Comparison of ENCODE assay signal across 29 mouse cellular contexts in the genomic region with DNA sequence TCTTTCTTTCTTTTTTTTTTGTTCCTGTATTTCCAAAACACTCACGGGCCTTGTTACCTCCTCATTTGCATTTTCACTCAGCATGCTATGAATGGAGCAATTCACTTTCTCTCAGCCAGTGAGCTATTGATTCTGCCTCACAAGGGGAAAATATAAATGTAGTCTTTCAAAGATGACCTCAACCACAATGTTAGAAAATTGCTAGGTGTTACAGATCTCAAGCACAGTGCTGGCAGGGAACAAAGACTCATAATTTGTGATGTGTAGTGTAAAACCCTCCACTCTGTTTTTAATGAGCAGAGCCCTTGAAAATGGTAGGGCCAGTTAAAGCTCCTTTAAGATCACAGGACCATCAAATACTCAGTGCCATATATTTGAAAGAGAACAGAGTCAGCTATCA.
DNase-seq lines count a peak whose midpoint lies in the region; ATAC-seq and TF ChIP-seq lines count a peak whose summit lies in the region.
"Had no signal": no experiment of that assay in that cellular context is flagged by ENCODE, and none has a peak within 500 bp of the region (broad histone marks: within the 10 kb centered on the region; RNA-seq: fewer than 3 reads in every experiment).

No protein-coding gene starts in this region.

- no peak overlapping the region for H3K4me3 ChIP-seq in layer of hippocampus, adult 2 months
- H3K4me3 ChIP-seq in neural tube, embryonic 11.5 days (ENCODE audit: low read depth, low read length) = no peak overlapping the region
- no peak overlapping the region for H3K4me3 ChIP-seq in neural tube, embryonic 15.5 days (replicated peaks)
- H3K4me3 ChIP-seq in forebrain, embryonic 11.5 days (ENCODE audit: low read depth, low read length) = no peak overlapping the region
- H3K4me3 ChIP-seq in forebrain, postnatal 0 days (ENCODE audit: low read depth, low read length) = no peak overlapping the region
- H3K4me3 ChIP-seq: embryonic facial prominence, embryonic 15.5 days; heart, embryonic 12.5 days; hindbrain, embryonic 12.5 days; left cerebral cortex, adult 2 months had no signal

- peak overlapping the region; percentile 24; the same call in 1 of the 2 replicates for H3K27ac ChIP-seq in layer of hippocampus, adult 2 months
- no peak overlapping the region for H3K27ac ChIP-seq in neural tube, embryonic 11.5 days (ENCODE audit: low read depth, low read length)
- no peak overlapping the region; the same call in 1 of the 2 replicates for H3K27ac ChIP-seq in neural tube, embryonic 15.5 days (replicated peaks)
- H3K27ac ChIP-seq in forebrain, embryonic 11.5 days (ENCODE audit: low read depth, low read length) = peak overlapping the region; percentile 77
- H3K27ac ChIP-seq in forebrain, postnatal 0 days (ENCODE audit: low read depth, low read length) = no peak overlapping the region
- H3K27ac ChIP-seq: embryonic facial prominence, embryonic 15.5 days; left cerebral cortex, adult 2 months; macrophage had no signal

- H3K4me1 ChIP-seq in neural tube, embryonic 11.5 days (ENCODE audit: control insufficient read depth, insufficient read depth, low read length) = no peaks in the 10 kb centered on the region
- H3K4me1 ChIP-seq in neural tube, embryonic 15.5 days = peaks cover 3% of the 10 kb centered on the region; the same call in 1 of the 2 replicates
- no peaks in the 10 kb centered on the region for H3K4me1 ChIP-seq in forebrain, embryonic 11.5 days (replicated peaks; ENCODE audit: control insufficient read depth, insufficient read depth, low read length)
- no peaks in the 10 kb centered on the region; the same call in 1 of the 2 replicates for H3K4me1 ChIP-seq in forebrain, postnatal 0 days (ENCODE audit: insufficient read depth)
- H3K4me1 ChIP-seq: embryonic facial prominence, embryonic 15.5 days; heart, embryonic 12.5 days had no signal

- WGBS in neural tube, embryonic 11.5 days = 26% methylated on average over 1 of the region's 1 CpGs
- 9% methylated on average over 1 of the region's 1 CpGs for WGBS in neural tube, embryonic 15.5 days
- WGBS in forebrain, embryonic 11.5 days = 3% methylated on average over 1 of the region's 1 CpGs
- 0% methylated on average over 1 of the region's 1 CpGs for WGBS in forebrain, postnatal 0 days

- H3K9me3 ChIP-seq in neural tube, embryonic 11.5 days (ENCODE audit: control insufficient read depth, low read length) = no peaks in the 10 kb centered on the region
- no peaks in the 10 kb centered on the region for H3K9me3 ChIP-seq in neural tube, embryonic 15.5 days (replicated peaks)
- H3K9me3 ChIP-seq in forebrain, embryonic 11.5 days (ENCODE audit: control insufficient read depth, low read length) = no peaks in the 10 kb centered on the region; the same call in 1 of the 2 replicates
- no peaks in the 10 kb centered on the region for H3K9me3 ChIP-seq in forebrain, postnatal 0 days (ENCODE audit: low read length)
- H3K9me3 ChIP-seq: embryonic facial prominence, embryonic 15.5 days; hindbrain, embryonic 12.5 days had no signal

- no peak overlapping the region for H3K9ac ChIP-seq in neural tube, embryonic 11.5 days (ENCODE audit: low read length)
- H3K9ac ChIP-seq in neural tube, embryonic 15.5 days (replicated peaks) = no peak overlapping the region
- H3K9ac ChIP-seq in forebrain, embryonic 11.5 days (ENCODE audit: low read length) = no peak overlapping the region
- H3K9ac ChIP-seq in forebrain, postnatal 0 days = no peak overlapping the region
- H3K9ac ChIP-seq: embryonic facial prominence, embryonic 15.5 days; heart, embryonic 12.5 days; hindbrain, embryonic 12.5 days; liver, postnatal 0 days had no signal

- ATAC-seq in neural tube, embryonic 11.5 days (ENCODE audit: insufficient read depth, low FRiP score, low TSS enrichment) = peak; percentile 36; the same call in 1 of the 2 replicates
- ATAC-seq in neural tube, embryonic 15.5 days (ENCODE audit: low FRiP score) = no peak
- peak; percentile 84 for ATAC-seq in forebrain, embryonic 11.5 days (replicated peaks; ENCODE audit: low FRiP score)
- peak; percentile 48; the same call in 1 of the 2 replicates for ATAC-seq in forebrain, postnatal 0 days
- ATAC-seq in activated CD4-positive, CD25-positive, alpha-beta regulatory T cell, adult 4 months = no peak
- ATAC-seq: inflammation-experienced regulatory T-cells, adult 6 months; liver, postnatal 0 days; lung, postnatal 0 days; Patski had no signal

- H3K27me3 ChIP-seq in neural tube, embryonic 11.5 days (ENCODE audit: control insufficient read depth, insufficient read depth, low read length) = no peaks in the 10 kb centered on the region
- no peaks in the 10 kb centered on the region for H3K27me3 ChIP-seq in neural tube, embryonic 15.5 days (replicated peaks)
- H3K27me3 ChIP-seq in forebrain, embryonic 11.5 days (ENCODE audit: control insufficient read depth, insufficient read depth, low read length) = no peaks in the 10 kb centered on the region
- H3K27me3 ChIP-seq in forebrain, postnatal 0 days (ENCODE audit: insufficient read depth, low read length) = no peaks in the 10 kb centered on the region
- H3K27me3 ChIP-seq: embryonic facial prominence, embryonic 15.5 days; heart, embryonic 12.5 days; hindbrain, embryonic 12.5 days; Patski had no signal

- no peak for DNase-seq in layer of hippocampus, adult 2 months (ENCODE audit: low spot score in 2 of 2)
- no peak for DNase-seq in layer of hippocampus, adult 18-20 months (ENCODE audit: low spot score in 2 of 2)
- DNase-seq in neural tube, embryonic 11.5 days (ENCODE audit: low spot score) = no peak
- no peak for DNase-seq in forebrain, embryonic 11.5 days (ENCODE audit: low spot score)
- no peak for DNase-seq in forebrain, postnatal 0 days
- DNase-seq in cerebellum, adult 18-20 months = no peak
- DNase-seq: adrenal gland, adult 2 months; cerebellum, adult 11-12 months; cerebellum, postnatal 25 days; embryo, embryonic 11 days; gastrocnemius, postnatal 10 days; heart, adult 18-20 months; heart, postnatal 10 days; kidney, adult 18-20 months; kidney, postnatal 4 days; liver, postnatal 0 days; thymus, adult 18-20 months; thymus, postnatal 36 days had no signal

- no peak for TF ChIP-seq CTCF in layer of hippocampus, adult 2 months (conservative IDR thresholded peaks at IDR 0.05)
- no peak for TF ChIP-seq CTCF in forebrain, postnatal 0 days (IDR thresholded peaks at IDR 0.05; ENCODE audit: low read depth)

- H3K36me3 ChIP-seq in neural tube, embryonic 11.5 days (ENCODE audit: control insufficient read depth, insufficient read depth, low read length) = no peaks in the 10 kb centered on the region
- H3K36me3 ChIP-seq in neural tube, embryonic 15.5 days = no peaks in the 10 kb centered on the region
- H3K36me3 ChIP-seq in forebrain, embryonic 11.5 days (ENCODE audit: control insufficient read depth, insufficient read depth, low read length) = no peaks in the 10 kb centered on the region
- H3K36me3 ChIP-seq in forebrain, postnatal 0 days (ENCODE audit: insufficient read depth) = no peaks in the 10 kb centered on the region
- H3K36me3 ChIP-seq: embryonic facial prominence, embryonic 15.5 days; heart, embryonic 12.5 days; hindbrain, embryonic 12.5 days had no signal

- no peak overlapping the region for H3K4me2 ChIP-seq in neural tube, embryonic 11.5 days (ENCODE audit: low read depth)
- no peak overlapping the region for H3K4me2 ChIP-seq in neural tube, embryonic 15.5 days
- no peak overlapping the region for H3K4me2 ChIP-seq in forebrain, embryonic 11.5 days (ENCODE audit: low read depth, low read length, severe bottlenecking)
- no peak overlapping the region for H3K4me2 ChIP-seq in forebrain, postnatal 0 days (ENCODE audit: low read depth)
- H3K4me2 ChIP-seq: embryonic facial prominence, embryonic 15.5 days; heart, embryonic 12.5 days; hindbrain, embryonic 12.5 days; liver, embryonic 11.5 days had no signal

Comparison
In these comparisons a context has a peak if more than half of its experiments do, and no peak if none do; other contexts are left out.
1. H3K27ac ChIP-seq: peak in layer of hippocampus, adult 2 months (single experiment) and forebrain, embryonic 11.5 days (single experiment); none in neural tube, embryonic 11.5 days (single experiment), neural tube, embryonic 15.5 days (single experiment) and forebrain, postnatal 0 days (single experiment).
2. ATAC-seq: peak in neural tube, embryonic 11.5 days (single experiment), forebrain, embryonic 11.5 days (single experiment) and forebrain, postnatal 0 days (single experiment); none in neural tube, embryonic 15.5 days (single experiment) and activated CD4-positive, CD25-positive, alpha-beta regulatory T cell, adult 4 months (single experiment).